Mouse (Mus musculus) stomach, embryonic 15.5 days (tissue): ENCODE data around the gene Slc43a2. TPM values are rescaled to one million over a fixed set of nuclear protein-coding genes. Genes with fewer than 3 reads are reported as not detected.
A peak's percentile ranks its signal among the peaks of the same experiment; 100 is the strongest.

Experiments used
- ATAC-seq: fragments of 200-750 bp; cut with Nextera tagmentation; 2 replicates; pipeline ENCODE4 v1.8.0; 2017; ENCODE audit warnings: low read depth, moderate number of reproducible peaks, moderate TSS enrichment; ENCODE audit not compliant: insufficient read depth, low FRiP score
- H3K27ac ChIP-seq: fragments of 300-500 bp; sonication (generic); 2 replicates; pipeline ENCODE4 v1.5.1; 2015; ENCODE audit warnings: mild to moderate bottlenecking, inconsistent platforms
- H3K27me3 ChIP-seq: fragments of 300-500 bp; sonication (generic); replicated peaks from 2 replicates; pipeline ENCODE4 v1.6.1; 2015; ENCODE audit warnings: inconsistent platforms
- H3K36me3 ChIP-seq: fragments of 300-500 bp; sonication (generic); 2 replicates; pipeline ENCODE4 v1.6.1; 2015; ENCODE audit warnings: inconsistent platforms
- H3K4me1 ChIP-seq: fragments of 300-500 bp; sonication (generic); 2 replicates; pipeline ENCODE4 v1.6.1; 2015; ENCODE audit warnings: inconsistent platforms
- H3K4me2 ChIP-seq: fragments of 300-500 bp; sonication (generic); 2 replicates; pipeline ENCODE4 v1.6.1; 2015; ENCODE audit warnings: mild to moderate bottlenecking, inconsistent platforms
- H3K4me3 ChIP-seq: fragments of 300-500 bp; sonication (generic); replicated peaks from 2 replicates; pipeline ENCODE4 v1.5.1; 2015; ENCODE audit warnings: inconsistent platforms
- H3K9ac ChIP-seq: fragments of 300-500 bp; sonication (generic); 2 replicates; pipeline ENCODE4 v1.6.1; 2015; ENCODE audit warnings: inconsistent platforms
- H3K9me3 ChIP-seq: fragments of 300-500 bp; sonication (generic); 2 replicates; pipeline ENCODE4 v1.6.1; 2016; ENCODE audit warnings: inconsistent platforms
- WGBS: fragments of 180-500 bp; shearing (Covaris S2); methylation state at CpG from one replicate; pipeline ENCODE4 v1.1.7; 2015; 5-methylcytosine and 5-hydroxymethylcytosine counted together
- polyA plus RNA-seq: library from polyadenylated mRNA; unstranded; fragments of >200 nt; fragmentation: Nextera tagmentation; extraction: Ambion mirVana; gene quantifications from 2 replicates; pipeline ENCODE4 v1.2.1, GENCODE M21; 2015

The Slc43a2 gene
- polyA plus RNA-seq, 1 experiment from 2014 or later, result 4.9 TPM

- H3K9me3 ChIP-seq, result no peaks in the 10 kb centered on the region
- peaks cover 15% of the 10 kb centered on the region for H3K4me1 ChIP-seq
- no peak overlapping the region for H3K4me3 ChIP-seq
- ATAC-seq, result no peak
- H3K27me3 ChIP-seq, result no peaks in the 10 kb centered on the region
- no peak overlapping the region for H3K4me2 ChIP-seq
- WGBS, result 89% methylated on average over 17 of the region's 17 CpGs
- no peak overlapping the region for H3K9ac ChIP-seq
- H3K36me3 ChIP-seq, result no peaks in the 10 kb centered on the region
- no peak overlapping the region for H3K27ac ChIP-seq
Measured at GRCm38 (mm10) chr11:75570375-75571125, 39.1 kb downstream of the Slc43a2 start.

- 64% methylated on average over 13 of the region's 14 CpGs for WGBS
- no peak overlapping the region for H3K9ac ChIP-seq
- no peaks in the 10 kb centered on the region for H3K27me3 ChIP-seq
- H3K9me3 ChIP-seq, result no peaks in the 10 kb centered on the region
- no peaks in the 10 kb centered on the region for H3K36me3 ChIP-seq
- no peak for ATAC-seq
- H3K4me3 ChIP-seq, result no peak overlapping the region
- H3K27ac ChIP-seq, result no peak overlapping the region
- peaks cover 15% of the 10 kb centered on the region for H3K4me1 ChIP-seq
- no peak overlapping the region for H3K4me2 ChIP-seq
Measured at GRCm38 (mm10) chr11:75571126-75571990, 39.9 kb downstream of the Slc43a2 start.

GRCm38 (mm10) chr11:75572301-75572791, 40.9 kb downstream of the Slc43a2 start:
- 0 out of 2 replicates have a peak, but pooled peaks have one; percentile 2 for ATAC-seq
- 19% methylated on average over 10 of the region's 10 CpGs for WGBS
- Histone ChIP-seq H3K4me1 (peaks cover 15% of the 10 kb centered on the region), H3K4me3 (no peak overlapping the region), H3K4me2 (peak overlapping the region; percentile 35), H3K9me3 (no peaks in the 10 kb centered on the region), H3K27ac (peak overlapping the region; percentile 68; the same call in 1 of the 2 replicates), H3K27me3 (no peaks in the 10 kb centered on the region), H3K9ac (no peak overlapping the region), H3K36me3 (no peaks in the 10 kb centered on the region)

- ATAC-seq, result peak; percentile 86
- Histone ChIP-seq H3K27ac (peak overlapping the region; percentile 68), H3K36me3 (no peaks in the 10 kb centered on the region), H3K4me1 (peaks cover 15% of the 10 kb centered on the region), H3K27me3 (no peaks in the 10 kb centered on the region), H3K9me3 (no peaks in the 10 kb centered on the region), H3K4me3 (no peak overlapping the region), H3K9ac (no peak overlapping the region), H3K4me2 (peak overlapping the region; percentile 35)
- 10% methylated on average over 12 of the region's 12 CpGs for WGBS
Measured at GRCm38 (mm10) chr11:75572854-75573650, 41.6 kb downstream of the Slc43a2 start.

- WGBS, result 76% methylated on average over 5 of the region's 5 CpGs
- peaks cover 15% of the 10 kb centered on the region for H3K4me1 ChIP-seq
- ATAC-seq, result no peak
- H3K27me3 ChIP-seq, result no peaks in the 10 kb centered on the region
- H3K36me3 ChIP-seq, result no peaks in the 10 kb centered on the region
- no peak overlapping the region for H3K4me2 ChIP-seq
- H3K9ac ChIP-seq, result no peak overlapping the region
- H3K4me3 ChIP-seq, result no peak overlapping the region
- H3K27ac ChIP-seq, result no peak overlapping the region
- H3K9me3 ChIP-seq, result no peaks in the 10 kb centered on the region
Measured at GRCm38 (mm10) chr11:75574378-75575123, 43.1 kb downstream of the Slc43a2 start.

- Histone ChIP-seq H3K9me3 (no peaks in the 10 kb centered on the region), H3K4me1 (peaks cover 15% of the 10 kb centered on the region), H3K4me3 (no peak overlapping the region), H3K9ac (no peak overlapping the region), H3K27ac (no peak overlapping the region), H3K36me3 (no peaks in the 10 kb centered on the region), H3K4me2 (no peak overlapping the region), H3K27me3 (no peaks in the 10 kb centered on the region)
- no peak for ATAC-seq
- WGBS, result 69% methylated on average over 9 of the region's 9 CpGs
Measured at GRCm38 (mm10) chr11:75575560-75576123, 44.1 kb downstream of the Slc43a2 start.

GRCm38 (mm10) chr11:75578609-75579008, 47.1 kb downstream of the Slc43a2 start:
- WGBS, result 77% methylated on average over 5 of the region's 5 CpGs
- ATAC-seq, result no peak
- Histone ChIP-seq H3K4me1 (no peaks in the 10 kb centered on the region), H3K36me3 (no peaks in the 10 kb centered on the region), H3K9me3 (no peaks in the 10 kb centered on the region), H3K4me3 (no peak overlapping the region), H3K4me2 (no peak overlapping the region), H3K9ac (no peak overlapping the region), H3K27ac (no peak overlapping the region), H3K27me3 (no peaks in the 10 kb centered on the region)

- H3K36me3 ChIP-seq, result no peaks in the 10 kb centered on the region
- no peak overlapping the region for H3K9ac ChIP-seq
- H3K27ac ChIP-seq, result no peak overlapping the region
- 89% methylated on average over 7 of the region's 7 CpGs for WGBS
- no peaks in the 10 kb centered on the region for H3K27me3 ChIP-seq
- no peak overlapping the region for H3K4me3 ChIP-seq
- ATAC-seq, result no peak
- H3K4me2 ChIP-seq, result no peak overlapping the region
- H3K4me1 ChIP-seq, result no peaks in the 10 kb centered on the region
- H3K9me3 ChIP-seq, result no peaks in the 10 kb centered on the region
Measured at GRCm38 (mm10) chr11:75581495-75582149, 50.1 kb downstream of the Slc43a2 start.

GRCm38 (mm10) chr11:75583521-75583920, 52.0 kb downstream of the Slc43a2 start:
- 75% methylated on average over 2 of the region's 2 CpGs for WGBS
- Histone ChIP-seq H3K36me3 (no peaks in the 10 kb centered on the region), H3K4me2 (no peak overlapping the region), H3K9me3 (no peaks in the 10 kb centered on the region), H3K27me3 (no peaks in the 10 kb centered on the region), H3K4me1 (no peaks in the 10 kb centered on the region), H3K9ac (no peak overlapping the region), H3K4me3 (no peak overlapping the region), H3K27ac (no peak overlapping the region)
- ATAC-seq, result no peak

GRCm38 (mm10) chr11:75585061-75585460, 53.6 kb downstream of the Slc43a2 start:
- Histone ChIP-seq H3K4me3 (no peak overlapping the region), H3K27me3 (no peaks in the 10 kb centered on the region), H3K9me3 (no peaks in the 10 kb centered on the region), H3K9ac (no peak overlapping the region), H3K36me3 (no peaks in the 10 kb centered on the region), H3K4me1 (peaks cover 13% of the 10 kb centered on the region), H3K4me2 (no peak overlapping the region), H3K27ac (no peak overlapping the region)
- 55% methylated on average over 4 of the region's 4 CpGs for WGBS
- no peak for ATAC-seq
